Mouse (Mus musculus) cortical plate, adult 2 months (tissue): Measurements from ENCODE around the gene Cryba4.

ENCODE experiments used
- CTCF ChIP-seq: fragments of 200-500 bp; IDR thresholded peaks from 2 replicates; pipeline ENCODE4 v1.5.1; 2011; ENCODE audit warnings: mild to moderate bottlenecking, control low read depth, low read length; ENCODE audit not compliant: insufficient read depth; ENCODE audit errors: extremely low read depth
- POLR2A ChIP-seq: fragments of 200-500 bp; IDR thresholded peaks from 2 replicates; pipeline ENCODE4 v1.6.1; 2011; ENCODE audit warnings: mild to moderate bottlenecking, low read length, control low read depth; ENCODE audit not compliant: insufficient read depth; ENCODE audit errors: extremely low read depth

GRCm38 (mm10) chr5:112288193-112289141, 36.1 kb upstream of the Cryba4 start:
- TF ChIP-seq POLR2A (no peak), CTCF (no peak)
